Mouse (Mus musculus) embryonic fibroblast, embryonic 13.5 days (primary cell): Measurements from ENCODE around the gene Nr6a1.

Experiments used
- CTCF ChIP-seq: IDR thresholded peaks from 2 replicates; pipeline ENCODE4 v1.5.1; 2011; ENCODE audit warnings: mild to moderate bottlenecking, control low read depth, low read length, moderate library complexity, borderline replicate concordance; ENCODE audit not compliant: insufficient read depth
- POLR2A ChIP-seq: IDR thresholded peaks from 2 replicates; pipeline ENCODE4 v1.6.1; 2011; ENCODE audit warnings: low read depth, mild to moderate bottlenecking, control low read depth, low read length, moderate library complexity

DNA sequence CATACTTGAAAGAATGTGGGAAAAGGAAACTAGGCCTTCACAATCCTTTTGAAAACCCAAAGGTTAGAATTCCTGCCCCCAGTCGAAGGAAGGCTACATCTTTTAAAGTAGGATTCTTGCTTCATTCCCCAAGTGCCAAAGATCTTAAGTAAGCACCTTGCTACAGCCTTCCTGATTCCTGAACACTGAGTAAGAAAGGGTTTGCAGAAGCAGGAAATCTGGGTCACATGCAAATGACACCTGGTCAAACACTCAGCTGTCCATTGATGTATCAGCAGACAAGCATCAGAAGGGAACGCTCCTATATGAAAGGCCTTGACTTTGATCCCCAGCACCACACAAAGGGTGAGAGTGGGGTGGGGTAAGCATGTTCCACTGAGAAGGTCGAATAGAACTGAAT is 142.4 kb downstream of the Nr6a1 start:
- TF ChIP-seq POLR2A (no peak), CTCF (no peak)
